Mouse (Mus musculus): ENCODE results near the gene Nphp4.

DNA sequence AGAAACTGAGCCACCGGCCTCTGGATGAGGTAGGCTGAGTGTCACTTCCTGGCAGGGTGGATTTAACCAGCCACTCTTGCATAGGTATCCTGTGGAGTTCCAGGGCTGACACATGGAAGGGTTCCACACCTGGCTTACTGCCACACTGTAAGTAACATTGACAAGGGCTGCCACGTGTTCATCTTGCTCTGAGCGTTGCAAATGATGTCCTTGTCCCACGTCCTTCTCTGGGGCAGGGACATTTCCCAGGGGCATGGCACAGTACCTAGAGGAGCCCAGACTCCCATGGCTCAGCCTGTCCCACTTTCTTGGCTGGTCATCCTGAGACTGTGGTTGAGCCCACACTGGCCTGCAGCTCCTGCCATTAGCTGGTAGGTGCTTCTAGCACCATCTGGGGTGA lies 91.5 kb downstream of the Nphp4 start:
- TF ChIP-seq GATA1 (IDR thresholded peaks at IDR 0.05; ENCODE audit: low read length) (no peak), TAL1 (IDR thresholded peaks at IDR 0.05; ENCODE audit: low read length) (no peak)
